Mouse (Mus musculus): ENCODE measurements around the gene Hccs. TPM values are rescaled to one million over a fixed set of nuclear protein-coding genes. Genes with fewer than 3 reads are reported as not detected.

The Hccs gene
- polyA plus RNA-seq, 1 experiment: 17.8 TPM

- TF ChIP-seq POLR2A (IDR thresholded peaks at IDR 0.05; ENCODE audit: borderline replicate concordance, low read depth, low read length): no peak
- TF ChIP-seq CTCF (IDR thresholded peaks at IDR 0.05; ENCODE audit: low read depth, low read length): no peak
- Histone ChIP-seq H3K27ac (ENCODE audit: insufficient read depth, low read depth, low read length) (no peak overlapping the region), H3K4me3 (ENCODE audit: insufficient read depth, low read length) (no peak overlapping the region), H3K4me1 (ENCODE audit: control insufficient read depth, insufficient read depth, low read length) (no peaks in the 10 kb centered on the region; the same call in 1 of the 2 replicates)
These were observed 100.1 kb downstream of the Hccs start for GRCm38 (mm10) chrX:169220064-169220463.

- TF ChIP-seq CTCF (IDR thresholded peaks at IDR 0.05; ENCODE audit: low read depth, low read length): no peak
- TF ChIP-seq POLR2A (IDR thresholded peaks at IDR 0.05; ENCODE audit: borderline replicate concordance, low read depth, low read length): no peak
- Histone ChIP-seq H3K27ac (ENCODE audit: insufficient read depth, low read depth, low read length) (no peak overlapping the region), H3K4me1 (ENCODE audit: control insufficient read depth, insufficient read depth, low read length) (peaks cover 2% of the 10 kb centered on the region), H3K4me3 (ENCODE audit: insufficient read depth, low read length) (no peak overlapping the region)
These were observed 110.2 kb downstream of the Hccs start for GRCm38 (mm10) chrX:169210019-169210418.

Other genes with a start within 250 kb of the Hccs start
- gene Amelx, start 133.2 kb downstream of the Hccs start, polyA plus RNA-seq (2012; ENCODE audit: insufficient read depth, insufficient read length, missing spikeins): not detected in 2 replicates